Mouse (Mus musculus) forebrain, embryonic 14.5 days (tissue): ENCODE data around the gene Slc5a6. TPM values are rescaled to one million over a fixed set of nuclear protein-coding genes. Genes with fewer than 3 reads are reported as not detected.

ENCODE experiments used
- ATAC-seq: fragments of 200-750 bp; cut with Nextera tagmentation; 2 replicates; pipeline ENCODE4 v1.8.0; 2017; ENCODE audit warnings: mild to moderate bottlenecking, moderate library complexity
- DNase-seq: peaks from one replicate; pipeline ENCODE4 v3.0.0-alpha.2; 2015; ENCODE audit warnings: low spot score
- H3K27ac ChIP-seq: fragments of 300-500 bp; sonication (generic); 2 replicates; pipeline ENCODE4 v1.5.1; 2014; ENCODE audit warnings: low read depth, mild to moderate bottlenecking, control low read depth, low read length, moderate library complexity
- H3K27me3 ChIP-seq: fragments of 300-500 bp; sonication (generic); replicated peaks from 2 replicates; pipeline ENCODE4 v1.6.1; 2014; ENCODE audit warnings: low read length, control low read depth, mixed read lengths; ENCODE audit not compliant: control insufficient read depth, insufficient read depth
- H3K36me3 ChIP-seq: fragments of 300-500 bp; sonication (generic); 2 replicates; pipeline ENCODE4 v1.6.1; 2014; ENCODE audit warnings: low read length, control low read depth; ENCODE audit not compliant: control insufficient read depth, insufficient read depth
- H3K4me1 ChIP-seq: fragments of 300-500 bp; sonication (generic); 2 replicates; pipeline ENCODE4 v1.6.1; 2014; ENCODE audit warnings: antibody characterized with exemption, low read length, control low read depth; ENCODE audit not compliant: control insufficient read depth, insufficient read depth
- H3K4me2 ChIP-seq: fragments of 300-500 bp; sonication (generic); 2 replicates; pipeline ENCODE4 v1.6.1; 2014; ENCODE audit warnings: mild to moderate bottlenecking, control low read depth, low read length
- H3K4me3 ChIP-seq: fragments of 300-500 bp; sonication (generic); 2 replicates; pipeline ENCODE4 v1.5.1; 2014; ENCODE audit warnings: low read depth, low read length, control low read depth
- H3K9ac ChIP-seq: fragments of 300-500 bp; sonication (generic); 2 replicates; pipeline ENCODE4 v1.6.1; 2014; ENCODE audit warnings: mild to moderate bottlenecking, low read length, control low read depth, moderate library complexity
- H3K9me3 ChIP-seq: fragments of 300-500 bp; sonication (generic); replicated peaks from 2 replicates; pipeline ENCODE4 v1.6.1; 2016; ENCODE audit warnings: low read length, control low read depth, mixed read lengths; ENCODE audit not compliant: control insufficient read depth
- WGBS: fragments of 180-500 bp; shearing (Covaris S2); extraction: QIAGEN DNeasy Blood & Tissue Kit; methylation state at CpG from one replicate; pipeline ENCODE4 v1.1.7; 2014; 5-methylcytosine and 5-hydroxymethylcytosine counted together
- polyA plus RNA-seq: library from polyadenylated mRNA; unstranded; fragments of >200 nt; fragmentation: Nextera tagmentation; extraction: Ambion mirVana; gene quantifications from 2 replicates; pipeline ENCODE4 v1.2.1, GENCODE M21; 2014

Gene Slc5a6
- polyA plus RNA-seq, 1 experiment from 2014 or later, result 12.1 TPM

GRCm38 (mm10) chr5:30994910-30995635 is 53.7 kb downstream of the Slc5a6 start:
- 74% methylated on average over 11 of the region's 11 CpGs for WGBS
- Histone ChIP-seq H3K4me1 (no peaks in the 10 kb centered on the region), H3K4me3 (no peak overlapping the region), H3K27ac (no peak overlapping the region), H3K9ac (no peak overlapping the region), H3K27me3 (no peaks in the 10 kb centered on the region), H3K9me3 (no peaks in the 10 kb centered on the region), H3K36me3 (no peaks in the 10 kb centered on the region), H3K4me2 (no peak overlapping the region)
- ATAC-seq (no peak), DNase-seq (no peak)

- Histone ChIP-seq H3K4me2 (no peak overlapping the region), H3K36me3 (no peaks in the 10 kb centered on the region), H3K27ac (no peak overlapping the region), H3K9ac (no peak overlapping the region), H3K4me3 (no peak overlapping the region), H3K27me3 (no peaks in the 10 kb centered on the region), H3K9me3 (no peaks in the 10 kb centered on the region), H3K4me1 (no peaks in the 10 kb centered on the region)
- DNase-seq, result peak; percentile 5
- WGBS, result 60% methylated on average over 3 of the region's 3 CpGs
- ATAC-seq, result no peak
Measured at GRCm38 (mm10) chr5:30994074-30994473, 54.6 kb downstream of the Slc5a6 start.

GRCm38 (mm10) chr5:30992980-30993676 is 55.6 kb downstream of the Slc5a6 start:
- Histone ChIP-seq H3K36me3 (no peaks in the 10 kb centered on the region), H3K27me3 (no peaks in the 10 kb centered on the region), H3K9ac (no peak overlapping the region), H3K9me3 (no peaks in the 10 kb centered on the region), H3K27ac (no peak overlapping the region), H3K4me1 (no peaks in the 10 kb centered on the region), H3K4me3 (no peak overlapping the region), H3K4me2 (no peak overlapping the region)
- 72% methylated on average over 5 of the region's 5 CpGs for WGBS
- ATAC-seq, result no peak
- DNase-seq, result no peak

Other genes with a start within 250 kb of the Slc5a6 start
- 66.1 and 93.3 TPM in 2 replicates for gene Mapre3, start 234.3 kb downstream of the Slc5a6 start, polyA plus RNA-seq
- gene Tmem214, start 180.9 kb downstream of the Slc5a6 start, polyA plus RNA-seq, result 30.6 and 37.5 TPM in 2 replicates
- gene Agbl5, start 160.2 kb downstream of the Slc5a6 start, polyA plus RNA-seq, result 18.9 and 22.1 TPM in 2 replicates
- gene Ost4, start 141.1 kb downstream of the Slc5a6 start, polyA plus RNA-seq, result 265 and 340 TPM in 2 replicates
- 8.6 and 11.6 TPM in 2 replicates for gene Emilin1, start 135.5 kb downstream of the Slc5a6 start, polyA plus RNA-seq
- 8.3 and 11.2 TPM in 2 replicates for gene Khk, start 127.5 kb downstream of the Slc5a6 start, polyA plus RNA-seq
- 21.4 and 26.2 TPM in 2 replicates for gene Cgref1, start 103.3 kb downstream of the Slc5a6 start, polyA plus RNA-seq
- 79.3 and 92.0 TPM in 2 replicates for gene Preb, start 88.6 kb downstream of the Slc5a6 start, polyA plus RNA-seq
- not detected in 2 replicates for gene Tcf23, start 80.3 kb downstream of the Slc5a6 start, polyA plus RNA-seq
- 167 and 200 TPM in 2 replicates for gene Atraid, start 612 bp downstream of the Slc5a6 start, polyA plus RNA-seq
- gene Cad, start 5.9 kb upstream of the Slc5a6 start, polyA plus RNA-seq, result 16.5 and 19.4 TPM in 2 replicates
- gene Dnajc5g, start 57.4 kb upstream of the Slc5a6 start, polyA plus RNA-seq, result not detected in 2 replicates
- 2.0 TPM in 2 replicates for gene Slc30a3, start 59.3 kb upstream of the Slc5a6 start, polyA plus RNA-seq
- not detected in 2 replicates for gene Trim54, start 67.8 kb upstream of the Slc5a6 start, polyA plus RNA-seq
- not detected in 2 replicates for gene Ucn, start 89.9 kb upstream of the Slc5a6 start, polyA plus RNA-seq
- 36.6 and 37.4 TPM in 2 replicates for gene Mpv17, start 105.3 kb upstream of the Slc5a6 start, polyA plus RNA-seq
- 1.1 and 2.0 TPM in 2 replicates for gene Gm29609, start 131.0 kb upstream of the Slc5a6 start, polyA plus RNA-seq
- gene Gtf3c2, start 131.2 kb upstream of the Slc5a6 start, polyA plus RNA-seq, result 45.7 and 47.5 TPM in 2 replicates
- gene Snx17, start 144.3 kb upstream of the Slc5a6 start, polyA plus RNA-seq, result 135 and 142 TPM in 2 replicates
- 84.5 and 87.3 TPM in 2 replicates for gene Eif2b4, start 144.5 kb upstream of the Slc5a6 start, polyA plus RNA-seq
- gene Zfp513, start 153.4 kb upstream of the Slc5a6 start, polyA plus RNA-seq, result 7.2 and 8.7 TPM in 2 replicates
- 133 and 143 TPM in 2 replicates for gene Ppm1g, start 171.8 kb upstream of the Slc5a6 start, polyA plus RNA-seq
- 160 and 167 TPM in 2 replicates for gene Nrbp1, start 191.9 kb upstream of the Slc5a6 start, polyA plus RNA-seq
- gene Gm9970, start 192.3 kb upstream of the Slc5a6 start, polyA plus RNA-seq, result 0.47 and 1.2 TPM in 2 replicates
- 2.0 and 2.8 TPM in 2 replicates for gene Krtcap3, start 202.8 kb upstream of the Slc5a6 start, polyA plus RNA-seq
- gene Ift172, start 242.2 kb upstream of the Slc5a6 start, polyA plus RNA-seq, result 24.0 and 29.7 TPM in 2 replicates
- gene Fndc4, start 247.2 kb upstream of the Slc5a6 start, polyA plus RNA-seq, result 68.0 and 72.6 TPM in 2 replicates
- not detected in 2 replicates for gene Gckr, start 248.5 kb upstream of the Slc5a6 start, polyA plus RNA-seq